Mouse (Mus musculus): ENCODE results near the gene Fbxo27.
A peak's percentile ranks its signal among the peaks of the same experiment; 100 is the strongest.

The Fbxo27 gene

DNA sequence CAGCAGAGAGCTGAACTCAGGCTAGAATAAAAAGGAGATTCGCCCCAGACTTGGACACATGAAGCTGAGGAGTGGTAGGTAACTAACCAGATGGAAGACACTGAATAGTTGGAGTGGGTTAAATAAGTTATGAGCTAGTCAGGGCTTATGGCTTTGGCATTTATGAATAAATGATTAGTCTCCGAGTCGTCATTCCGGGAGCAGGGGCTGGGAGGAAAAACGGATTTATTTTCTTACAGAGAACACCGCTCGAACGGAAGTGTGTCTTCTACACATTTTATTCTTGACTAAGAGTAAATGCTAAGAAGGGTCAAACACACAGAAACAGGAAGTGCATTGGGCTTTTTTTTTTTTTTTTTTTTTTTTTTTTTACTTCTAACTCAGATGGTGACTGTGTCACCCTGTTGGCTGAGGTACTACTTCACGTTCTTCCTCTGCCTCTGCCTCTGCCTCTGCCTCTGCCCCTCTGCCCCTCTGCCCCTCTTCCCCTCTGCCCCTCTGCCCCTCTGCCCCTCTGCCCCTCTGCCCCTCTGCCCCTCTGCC, 10.0 kb downstream of the Fbxo27 start:
- no peak for DNase-seq (ENCODE audit: low read depth, low spot score)

DNA sequence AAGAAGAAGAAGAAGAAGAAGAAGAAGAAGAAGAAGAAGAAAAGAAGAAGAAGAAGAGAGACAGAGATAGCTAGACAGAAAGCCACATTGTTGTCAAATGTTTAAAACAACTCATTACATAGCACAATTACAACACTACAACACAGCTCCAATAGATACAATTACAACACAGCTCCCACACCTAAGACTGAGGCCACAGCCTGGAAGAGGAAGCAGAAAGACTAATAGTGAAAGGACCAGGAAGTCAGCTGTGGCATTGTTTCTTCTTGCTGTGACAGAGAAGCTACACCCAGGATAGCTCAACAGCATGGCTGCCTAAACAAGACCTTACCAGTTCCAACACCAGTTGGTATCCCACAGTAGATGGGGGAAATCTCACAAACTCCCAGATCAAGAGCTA, 16.8 kb downstream of the Fbxo27 start:
- DNase-seq (ENCODE audit: low read depth, low spot score): no peak

DNA sequence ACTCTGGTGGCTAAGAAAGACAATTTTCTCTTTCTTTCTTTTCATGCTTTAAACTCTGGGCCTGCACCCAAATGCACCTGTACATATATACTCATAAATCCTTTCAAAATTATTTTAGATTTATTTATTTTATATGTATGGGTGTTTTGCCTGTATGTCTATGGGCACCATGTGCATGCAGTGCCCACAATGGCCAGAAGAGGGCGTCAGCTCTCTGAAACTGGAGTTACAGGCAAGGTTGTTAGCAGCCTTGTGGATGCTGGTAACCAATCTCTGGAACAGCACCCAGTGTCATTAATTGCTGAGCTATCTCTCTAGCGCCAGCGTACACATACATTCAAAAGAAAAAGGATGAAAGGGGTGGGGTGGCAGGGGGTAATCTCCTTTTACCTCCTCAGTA, 18.3 kb downstream of the Fbxo27 start:
- DNase-seq (ENCODE audit: low read depth, low spot score): no peak

DNA sequence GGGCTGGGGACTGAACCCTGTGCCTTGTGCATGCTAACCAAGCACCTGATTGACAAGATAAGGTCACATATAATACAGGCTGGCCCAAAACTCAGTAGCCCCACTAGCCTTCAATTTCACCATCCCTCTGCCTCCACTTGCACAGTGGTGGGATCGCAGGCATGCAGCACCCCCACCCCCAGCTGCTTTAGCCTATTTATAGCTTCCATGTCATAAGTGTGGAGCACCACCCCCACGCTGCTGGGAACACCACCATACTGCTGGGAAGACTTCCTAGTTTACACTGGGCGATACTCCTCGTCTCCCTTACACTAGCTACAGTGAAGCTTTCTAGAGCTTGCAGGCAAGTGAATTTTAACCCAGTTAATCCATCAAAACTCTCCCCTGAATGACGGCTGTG, 22.0 kb downstream of the Fbxo27 start:
- DNase-seq (ENCODE audit: low read depth, low spot score): no peak

DNA sequence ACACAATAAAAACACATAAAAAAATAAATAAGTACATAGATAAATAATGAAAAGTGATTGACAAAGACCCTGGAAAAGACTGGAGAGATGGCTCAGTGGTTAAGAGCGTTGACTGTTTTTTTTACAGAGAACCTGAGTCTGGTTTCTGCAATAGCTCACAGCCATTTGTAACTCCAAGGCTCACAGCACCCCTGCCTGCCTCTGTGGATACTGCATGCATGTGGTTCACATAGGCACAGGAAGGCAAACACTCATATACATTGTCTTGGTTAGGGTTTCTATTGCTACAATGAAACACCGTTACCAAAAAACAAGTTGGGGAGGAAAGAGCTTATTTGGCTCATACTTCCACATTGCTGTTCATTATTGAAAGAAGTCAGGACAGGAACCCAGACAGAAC, 22.9 kb downstream of the Fbxo27 start:
- DNase-seq (ENCODE audit: low read depth, low spot score): no peak

DNA sequence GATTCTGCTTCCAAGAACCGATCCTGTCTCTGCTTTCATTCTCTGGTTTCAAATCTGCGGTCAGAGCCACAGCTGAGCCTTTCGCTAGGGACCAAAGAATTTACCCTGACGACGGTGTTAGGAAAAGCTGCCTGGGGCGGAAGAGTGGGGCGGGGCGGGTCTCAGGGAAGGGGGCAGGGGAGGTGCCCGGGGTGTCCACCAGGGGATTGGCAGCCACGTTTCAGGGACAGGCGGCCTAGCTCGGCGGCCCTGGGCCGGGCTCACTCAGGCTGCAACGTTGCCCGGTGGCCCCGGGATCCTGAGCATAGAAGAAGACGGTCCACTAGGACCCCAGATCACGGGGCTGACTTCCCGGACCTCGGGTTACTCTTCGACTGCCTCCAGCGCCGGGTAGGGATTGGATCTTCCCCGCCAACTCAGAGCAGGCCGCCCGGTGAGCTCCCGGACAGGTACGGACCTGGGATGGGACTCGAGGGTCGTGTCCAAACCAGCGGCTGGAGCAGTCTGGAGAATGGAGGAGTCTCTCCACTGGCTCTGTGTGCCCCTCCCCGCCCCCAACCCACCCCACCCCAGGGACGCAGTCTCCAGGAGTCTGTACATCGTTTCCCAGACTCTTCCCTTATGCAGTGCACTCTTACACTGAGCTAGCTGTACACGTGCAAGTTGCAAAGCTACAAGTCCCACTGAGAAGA, 24.1 kb downstream of the Fbxo27 start, which contains the start of gene Fbxo17:
Gene Fbxo17 (plus strand): TSS at position 215 of the 692 bp plus-strand sequence.
- no peak for DNase-seq (ENCODE audit: low read depth, low spot score)

DNA sequence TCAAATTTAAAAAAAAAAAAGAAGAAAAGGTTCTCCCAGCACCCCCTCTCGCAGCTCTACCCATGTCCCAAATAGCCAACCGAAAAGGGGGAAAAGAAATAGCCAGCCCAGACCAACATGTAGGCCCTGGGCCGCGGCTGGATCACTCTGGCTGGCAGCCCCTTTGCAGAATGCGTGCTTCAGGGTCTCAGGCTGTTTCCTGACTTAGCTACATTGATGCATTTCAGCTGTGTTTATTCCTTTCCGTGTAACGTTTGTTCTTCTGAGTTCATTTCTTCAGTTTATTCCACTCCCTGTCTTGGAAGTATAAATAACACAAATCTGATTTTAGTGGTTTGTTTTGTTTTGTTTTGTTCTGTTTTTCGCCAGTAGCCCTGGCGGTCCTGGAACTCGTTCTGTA, 25.1 kb downstream of the Fbxo27 start:
- DNase-seq (ENCODE audit: low read depth, low spot score): no peak

DNA sequence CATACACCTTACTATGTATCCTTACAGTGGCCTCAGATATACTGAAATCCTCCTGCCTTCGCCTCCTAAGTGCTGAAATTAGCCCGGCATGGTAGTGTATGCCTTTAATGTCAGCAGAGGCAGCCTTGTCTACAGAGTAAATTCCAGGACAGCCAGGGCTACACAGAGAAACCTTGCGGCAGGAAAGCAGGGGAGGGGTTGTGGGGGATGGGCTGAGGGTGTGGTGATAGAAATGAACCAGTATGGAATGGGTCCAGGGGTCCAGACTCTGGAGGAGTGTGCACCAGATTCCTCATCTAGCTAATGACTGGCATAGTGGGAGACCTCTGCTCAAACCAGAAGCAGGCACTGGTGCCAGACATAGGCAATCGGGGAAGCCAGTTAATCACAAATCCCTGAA, 26.5 kb downstream of the Fbxo27 start:
- no peak for DNase-seq (ENCODE audit: low read depth, low spot score)

DNA sequence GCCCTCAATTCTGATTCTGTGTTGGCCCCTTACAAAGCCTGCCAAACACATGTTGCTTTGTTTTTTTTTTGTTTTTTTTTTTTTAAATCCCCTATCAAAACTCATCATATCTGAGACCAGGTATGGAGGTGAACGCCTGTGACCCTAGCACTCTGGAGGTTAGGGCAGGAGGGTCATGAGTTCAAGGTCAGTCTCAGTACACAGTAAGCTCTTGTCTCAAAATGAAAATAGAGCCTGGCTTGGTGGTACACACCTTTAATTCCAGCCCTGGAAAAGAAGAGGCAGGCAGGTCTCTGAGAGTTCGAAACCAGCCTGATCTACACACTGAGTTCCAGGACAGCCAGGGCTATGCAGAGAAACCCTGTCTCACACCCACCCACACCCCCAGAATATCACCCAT, 27.0 kb downstream of the Fbxo27 start:
- DNase-seq (ENCODE audit: low read depth, low spot score): no peak

DNA sequence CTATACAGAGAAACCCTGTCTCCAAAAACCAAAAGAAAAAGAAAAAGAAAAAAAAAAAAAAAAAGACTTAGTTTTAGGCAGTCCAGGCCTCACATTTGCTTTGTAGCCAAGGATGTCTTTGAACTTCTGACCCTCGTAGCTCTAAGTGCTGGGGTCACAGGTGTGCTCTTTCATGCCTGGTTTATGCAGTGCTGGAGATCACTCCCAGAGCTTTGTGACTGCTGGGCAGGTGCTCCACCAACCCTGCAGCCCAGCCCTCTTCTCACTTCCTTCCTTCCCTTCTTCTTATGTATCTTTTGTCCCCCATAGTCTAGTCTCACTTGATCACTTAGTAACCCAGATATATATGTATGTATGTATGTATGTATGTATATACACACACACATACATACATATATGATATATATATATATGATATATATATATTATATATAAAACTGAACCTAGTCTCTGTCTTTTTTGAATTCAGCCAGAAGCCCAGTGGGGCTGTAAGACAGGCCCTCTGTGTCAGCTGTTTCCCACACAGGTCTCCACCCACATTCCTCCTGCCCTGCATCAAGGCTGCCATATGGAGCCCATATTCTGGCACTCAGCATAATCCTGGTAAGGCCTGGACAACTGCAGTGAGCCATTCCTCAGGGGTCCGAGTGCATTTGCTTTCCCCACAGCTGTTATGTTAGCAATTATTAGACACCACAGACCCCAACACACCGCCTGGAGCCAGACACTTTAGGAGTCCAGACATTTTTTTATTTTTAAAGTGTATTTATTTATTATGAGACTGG, 28.3 kb downstream of the Fbxo27 start:
- DNase-seq (ENCODE audit: low read depth, low spot score): no peak

DNA sequence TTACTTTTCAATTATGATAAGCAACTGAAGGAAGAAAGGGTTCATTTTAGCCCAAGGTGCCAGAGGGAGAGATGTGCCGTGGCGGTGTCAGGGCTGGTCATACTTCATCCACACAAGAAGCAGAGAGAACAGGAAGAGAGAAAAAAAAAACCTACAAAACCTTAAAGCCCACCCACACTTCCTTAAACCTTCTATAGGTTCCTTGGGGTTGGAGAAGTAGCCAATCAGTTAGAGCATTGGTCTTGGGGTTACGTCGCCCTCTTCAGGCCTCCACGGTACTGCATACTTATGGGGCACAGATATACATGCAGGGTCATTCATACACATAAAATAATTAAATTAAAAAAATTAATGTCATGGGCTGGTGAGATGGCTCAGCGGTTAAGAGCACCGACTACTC, 29.4 kb downstream of the Fbxo27 start:
- no peak for DNase-seq (ENCODE audit: low read depth, low spot score)

DNA sequence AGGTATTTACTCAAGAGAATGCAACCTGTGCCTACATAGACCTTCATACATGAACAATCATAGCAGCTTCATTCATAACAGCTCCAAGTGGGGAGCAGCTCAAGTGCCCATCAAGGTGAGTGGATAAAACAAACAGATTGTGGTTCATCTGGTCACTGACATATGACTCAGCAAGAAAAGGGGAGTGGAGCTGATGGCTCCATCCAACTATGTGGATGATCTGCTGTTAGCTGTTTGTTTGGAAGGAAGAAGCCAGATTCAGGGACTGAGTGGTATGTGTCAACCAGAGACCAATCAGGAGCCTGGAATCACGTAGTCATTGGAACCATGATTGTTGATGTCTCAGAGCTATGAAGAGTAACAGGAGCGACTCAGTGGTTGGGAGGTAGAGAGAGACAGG, 32.0 kb downstream of the Fbxo27 start:
- no peak for DNase-seq (ENCODE audit: low read depth, low spot score)

DNA sequence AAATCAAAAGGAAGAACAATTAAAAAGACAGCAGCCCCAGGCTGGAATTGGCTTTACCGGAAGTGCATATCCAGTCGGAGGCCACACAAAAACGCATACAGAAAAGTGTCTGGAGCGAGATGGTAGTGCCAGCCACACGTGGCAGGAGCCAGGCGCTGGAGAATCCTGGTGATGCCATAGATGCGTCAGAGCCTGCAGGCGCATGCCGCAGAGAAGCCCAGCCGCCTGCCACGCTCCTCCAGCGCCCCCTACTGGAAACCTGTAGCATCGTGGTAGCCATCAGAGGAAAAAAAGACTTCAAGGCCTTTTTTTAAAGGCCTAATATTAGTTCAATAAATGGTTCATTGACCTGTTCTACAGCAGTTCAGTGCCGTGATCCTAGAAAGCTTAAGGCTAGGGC, 34.0 kb downstream of the Fbxo27 start:
- DNase-seq (ENCODE audit: low read depth, low spot score): peak; percentile 57

DNA sequence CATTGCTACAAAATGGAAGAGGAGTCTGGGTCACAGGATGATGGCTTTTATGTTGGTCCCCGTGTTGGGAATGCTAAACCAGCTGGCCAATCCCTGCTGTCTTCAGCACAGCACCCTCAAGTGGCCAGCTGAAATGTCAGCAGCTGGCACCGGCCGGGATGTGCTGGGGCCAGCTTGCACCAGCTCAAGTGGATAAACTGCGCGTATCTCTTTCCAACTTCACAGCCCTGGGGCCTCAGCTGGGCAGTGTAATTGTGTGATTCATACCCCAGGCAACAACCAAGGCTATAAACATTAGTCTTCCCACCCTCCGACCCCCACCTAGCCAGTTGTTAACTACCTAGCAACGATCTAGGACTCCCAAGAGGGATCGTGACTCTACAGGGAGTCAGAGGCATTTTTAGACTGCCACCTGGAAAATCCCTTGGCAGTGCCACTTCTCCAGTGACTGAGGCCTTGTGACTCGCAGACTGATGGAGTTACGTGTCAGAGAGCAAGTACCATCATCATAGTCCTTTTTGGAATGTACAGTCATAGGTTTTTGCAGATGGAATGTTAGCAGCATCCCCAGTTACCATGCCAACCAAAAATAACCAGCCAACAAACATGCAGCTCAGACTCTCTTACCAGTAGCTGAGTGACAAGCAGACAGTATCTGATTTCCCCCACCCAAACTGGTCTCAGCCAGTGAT, 35.1 kb downstream of the Fbxo27 start:
- no peak for DNase-seq (ENCODE audit: low read depth, low spot score)

DNA sequence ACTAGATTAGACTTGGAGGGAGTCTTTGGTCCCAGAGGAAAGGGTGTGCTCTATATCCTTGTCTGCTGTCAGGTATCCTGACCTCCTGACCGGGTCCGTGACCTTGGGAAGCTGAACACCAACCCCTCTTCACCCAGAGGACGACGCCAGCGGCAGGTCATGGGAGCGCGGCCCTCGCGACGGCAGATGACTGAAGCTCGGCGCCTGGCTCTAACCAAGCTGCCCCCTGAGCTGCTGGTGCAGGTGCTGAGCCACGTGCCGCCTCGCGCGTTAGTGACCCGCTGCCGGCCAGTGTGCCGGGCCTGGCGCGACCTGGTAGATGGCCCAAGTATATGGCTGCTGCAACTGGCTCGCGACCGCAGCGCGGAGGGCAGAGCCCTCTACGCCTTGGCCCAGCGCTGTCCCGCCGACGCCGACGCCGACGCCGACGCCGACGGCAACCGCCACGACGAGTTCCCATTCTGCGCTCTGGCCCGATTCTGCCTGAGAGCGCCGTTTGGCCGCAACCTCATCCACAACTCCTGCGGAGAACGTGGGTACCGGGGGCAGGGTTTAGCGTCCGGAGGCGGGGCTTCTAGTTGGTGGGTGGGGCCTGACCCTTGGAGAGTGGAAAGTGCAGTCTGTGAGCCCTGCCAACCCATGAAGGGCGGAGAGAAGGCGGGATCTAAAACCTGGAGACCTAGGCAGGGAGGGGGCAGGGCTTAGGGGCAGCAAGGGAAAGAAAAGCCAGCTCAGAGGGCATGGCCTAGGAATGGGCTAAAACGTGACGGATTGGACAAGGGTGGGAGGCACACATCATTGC, 39.9 kb downstream of the Fbxo27 start:
- DNase-seq (ENCODE audit: low read depth, low spot score): peak; percentile 61

DNA sequence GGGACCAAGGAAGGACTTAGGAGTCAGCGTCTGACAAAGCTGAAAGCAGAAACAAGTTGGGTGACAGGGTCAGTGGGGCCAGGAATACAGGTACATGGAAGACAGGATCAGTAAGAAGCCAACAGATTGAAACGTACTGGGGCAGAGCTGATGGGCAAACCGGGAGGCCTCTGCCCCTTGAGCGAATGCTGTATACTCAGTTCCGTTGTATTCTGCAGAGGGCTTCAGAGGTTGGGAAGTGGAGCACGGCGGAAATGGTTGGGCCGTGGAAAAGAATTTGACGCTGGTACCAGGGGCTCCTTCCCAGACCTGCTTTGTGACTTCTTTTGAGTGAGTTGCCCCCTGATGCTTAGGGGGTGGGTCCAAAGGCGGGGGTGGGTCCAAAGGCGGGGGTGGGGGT, 40.6 kb downstream of the Fbxo27 start:
- no peak for DNase-seq (ENCODE audit: low read depth, low spot score)

DNA sequence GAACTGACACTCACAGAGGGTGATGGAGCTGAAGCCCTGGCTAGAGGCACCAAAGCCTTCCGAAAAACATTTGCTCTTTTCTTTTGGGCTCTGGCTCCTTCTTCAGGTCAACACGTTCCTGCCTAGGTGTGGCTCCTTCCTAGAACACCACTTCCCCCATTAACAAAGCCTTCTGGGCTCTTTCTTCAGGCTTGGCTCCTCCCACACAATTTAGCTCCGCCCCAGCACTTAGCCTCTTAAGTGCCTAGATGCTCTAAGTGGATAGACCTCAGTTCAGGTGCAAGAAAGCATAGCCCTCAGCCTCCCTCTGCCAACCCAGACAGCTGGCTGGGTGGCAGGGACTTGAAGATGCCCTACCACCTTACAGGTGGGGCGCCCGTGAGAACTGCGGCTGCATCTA, 43.1 kb downstream of the Fbxo27 start:
- no peak for DNase-seq (ENCODE audit: low read depth, low spot score)

DNA sequence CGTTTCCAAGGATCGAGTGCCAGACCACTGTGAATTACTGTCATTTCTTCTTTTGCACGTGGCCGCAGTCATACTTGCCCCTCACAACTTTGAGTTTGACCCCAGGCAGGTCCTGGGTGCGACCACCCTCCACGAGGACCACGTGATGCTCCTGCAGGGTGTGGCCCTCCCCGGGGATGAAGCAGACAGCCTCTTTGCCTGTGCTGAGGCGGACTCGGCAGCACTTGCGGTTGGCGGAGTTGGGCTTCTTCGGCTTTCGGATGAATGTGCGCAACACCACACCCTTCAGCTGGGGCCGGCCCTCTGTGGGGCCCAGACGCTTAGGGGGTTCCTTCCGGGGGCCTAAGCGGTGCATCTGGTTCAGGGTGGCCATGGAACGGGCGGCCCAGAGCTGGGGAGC, 47.2 kb downstream of the Fbxo27 start:
- no peak for DNase-seq (ENCODE audit: low read depth, low spot score)

DNA sequence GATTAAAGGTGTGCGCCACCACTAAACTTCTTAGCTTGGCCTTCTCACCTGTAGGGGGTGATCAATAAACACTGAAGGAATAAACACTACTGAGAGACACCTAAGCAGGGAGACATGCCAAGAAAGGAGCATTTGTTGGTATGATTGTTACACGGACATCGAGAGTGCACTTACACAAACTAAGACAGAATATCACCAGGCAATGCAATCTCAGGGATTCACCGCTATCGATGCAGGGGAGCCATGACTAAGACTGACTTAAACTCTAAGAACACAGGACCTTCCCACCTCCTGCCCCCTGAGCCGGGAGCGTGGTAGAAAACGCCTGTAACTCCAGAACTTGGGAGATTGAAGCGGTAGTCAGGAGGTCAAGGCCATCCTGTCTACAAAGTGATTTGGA, 48.3 kb downstream of the Fbxo27 start:
- no peak for DNase-seq (ENCODE audit: low read depth, low spot score)

DNA sequence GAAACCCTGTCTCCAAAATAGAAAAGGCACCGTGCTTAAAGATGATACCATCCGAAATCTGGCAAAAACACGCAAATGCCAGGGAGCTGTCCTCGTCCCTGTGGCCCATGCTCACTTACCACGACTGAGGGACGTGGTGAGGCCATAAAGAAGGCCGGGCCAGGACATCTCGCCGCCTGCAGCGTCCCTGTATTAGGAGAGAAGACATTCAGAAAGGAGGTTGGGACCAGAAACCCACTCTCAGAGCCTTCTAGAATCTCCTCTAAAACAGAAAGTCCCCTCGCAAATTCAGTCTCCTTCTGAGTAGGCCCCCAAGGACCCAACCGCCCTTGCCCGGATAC, 48.7 kb downstream of the Fbxo27 start:
- no peak for DNase-seq (ENCODE audit: low read depth, low spot score)

DNA sequence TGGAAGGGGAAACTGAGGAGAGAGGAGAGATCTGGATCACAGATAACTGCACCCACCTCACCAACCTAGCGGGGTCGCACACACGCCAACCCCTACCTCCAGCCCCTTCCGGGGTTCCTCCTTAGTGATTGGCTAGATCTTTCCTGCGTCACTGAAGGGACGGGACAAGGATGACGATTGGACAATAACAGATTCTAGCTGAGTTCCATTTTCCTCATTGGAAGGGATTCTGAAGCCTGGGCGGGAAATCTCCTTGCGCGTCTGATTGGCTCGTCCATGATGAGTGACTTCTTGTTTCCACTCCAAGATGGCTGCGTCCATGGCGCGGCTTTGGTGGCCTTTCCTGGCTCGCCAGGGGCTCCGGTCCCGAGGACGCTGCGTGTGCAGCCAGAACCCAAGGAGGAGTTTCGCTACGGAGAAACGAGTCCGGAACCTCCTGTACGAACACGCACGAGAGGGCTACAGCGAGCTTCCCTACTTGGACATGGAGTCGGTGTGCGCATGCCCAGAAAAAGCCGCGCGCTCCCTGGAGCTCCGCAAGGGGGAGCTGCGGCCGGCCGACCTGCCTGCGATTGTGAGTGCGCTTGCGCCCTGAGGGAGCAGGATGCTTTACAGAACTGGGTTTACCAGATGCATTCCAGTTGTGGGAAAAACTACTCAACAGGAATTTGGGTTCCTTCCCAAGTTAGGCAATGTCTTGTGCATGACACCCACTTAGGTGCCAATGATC, 49.2 kb downstream of the Fbxo27 start, which contains the start of the genes Mrps12 and Sars2:
Gene Mrps12 (minus strand): TSS at position 112 of the 730 bp plus-strand sequence.
Gene Sars2 (plus strand): TSS at position 284 of the 730 bp plus-strand sequence.
- DNase-seq (ENCODE audit: low read depth, low spot score): peak; percentile 94
